Mouse (Mus musculus) neural tube, postnatal 0 days (tissue): ENCODE measurements around the gene Nek6. TPM values are rescaled to one million over a fixed set of nuclear protein-coding genes. Genes with fewer than 3 reads are reported as not detected.

Experiments
- microRNA-seq: library from miRNA; unstranded; fragments of <30 nt; microRNA quantifications from one replicate; pipeline ENCODE4, GENCODE M21; 2016
- polyA plus RNA-seq: library from polyadenylated mRNA; unstranded; fragments of >200 nt; fragmentation: Nextera tagmentation; extraction: Ambion mirVana; gene quantifications from 2 replicates; pipeline ENCODE4 v1.2.1, GENCODE M21; 2015

Gene Nek6
- 51.2 and 54.0 TPM in 2 replicates for polyA plus RNA-seq

GRCm38 (mm10) chr2:38511487-38512307 is at the start of gene Nek6:
Gene Nek6, plus strand, starts transcription at chr2:38511643.

DNA sequence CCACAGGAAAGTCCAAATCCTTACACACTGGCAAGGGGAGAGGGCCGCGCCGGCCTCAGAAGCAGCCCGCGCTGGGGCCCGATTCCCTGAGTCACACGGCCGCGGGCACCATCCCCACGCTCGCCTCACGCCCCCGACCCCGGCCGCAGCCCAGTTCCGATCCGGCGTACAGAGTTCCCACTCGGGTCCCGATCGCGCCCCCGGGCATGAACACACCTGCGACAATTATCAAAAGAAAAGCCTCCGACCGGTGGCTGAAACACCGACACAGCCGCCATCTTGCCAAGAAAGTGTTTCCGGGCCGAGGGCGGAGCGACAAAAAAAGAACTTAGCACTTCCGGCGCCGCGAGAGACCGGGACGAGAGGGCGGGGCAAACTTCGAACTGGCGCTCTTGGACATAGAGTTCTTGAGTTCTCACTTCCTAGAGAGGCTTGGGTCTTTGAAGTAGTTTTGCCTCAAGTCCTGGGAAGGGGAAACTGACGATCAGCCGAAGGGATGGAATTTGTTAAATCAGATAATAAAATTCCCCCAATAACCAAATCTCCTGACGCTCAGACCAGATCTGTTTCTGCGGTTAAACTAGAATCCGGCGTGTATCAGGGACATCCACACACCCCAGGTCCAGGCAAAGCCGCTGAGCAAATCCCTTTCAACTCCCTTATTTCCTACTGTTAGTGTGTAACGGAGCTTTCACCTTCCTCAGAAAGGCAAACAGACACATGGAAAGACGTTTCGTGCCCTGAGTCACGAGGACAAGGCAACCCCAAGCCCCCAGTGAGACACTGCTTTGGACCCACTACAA is 132.4 kb downstream of the Nek6 start, which contains the start of gene Psmb7:
TSS of gene Psmb7 (minus strand) at position 463 of the 803 bp plus-strand sequence.

Small RNAs within 50 kb of the gene (microRNA-seq; reads per million reads assigned to microRNA genes)
- not detected for gene Gm27634

Other genes starting within 250 kb of the Nek6 start
- 15.9 and 17.6 TPM in 2 replicates for gene Dennd1a, start 224.3 kb upstream of the Nek6 start, polyA plus RNA-seq
- gene Lhx2, start 172.4 kb upstream of the Nek6 start, polyA plus RNA-seq, result 0.84 and 1.2 TPM in 2 replicates
- gene Psmb7, start 132.4 kb downstream of the Nek6 start, polyA plus RNA-seq, result 292 and 295 TPM in 2 replicates
- gene Nr5a1, start 202.9 kb downstream of the Nek6 start, polyA plus RNA-seq, result not detected in 2 replicates